Mouse (Mus musculus) kidney, adult 11 months (tissue): Measurements from ENCODE around the gene Pde6d.
A peak's percentile ranks its signal among the peaks of the same experiment; 100 is the strongest.

Experiments used
- DNase-seq: peaks from one replicate; pipeline ENCODE4 v3.0.0; 2022

Pde6d gene

DNA sequence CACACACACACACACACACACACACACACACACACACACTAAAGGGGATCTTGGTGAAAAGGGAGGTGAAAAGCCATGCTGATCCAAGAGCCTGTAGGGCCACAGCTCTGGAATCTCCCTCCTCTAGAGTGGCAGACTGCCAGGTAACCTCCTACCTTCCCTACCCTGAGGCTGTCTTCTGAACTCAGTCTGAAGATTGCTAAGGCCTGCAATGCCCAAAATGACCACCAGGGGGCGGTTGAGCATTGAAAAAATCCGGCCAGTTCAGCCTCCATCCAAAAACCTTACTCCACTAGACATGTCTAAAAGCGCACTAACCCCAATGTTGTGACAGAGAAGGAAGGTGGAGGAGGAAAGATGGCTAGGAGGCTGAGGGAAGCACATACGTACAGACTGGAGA lies 80.9 kb downstream of the Pde6d start:
- peak; percentile 94 for DNase-seq

DNA sequence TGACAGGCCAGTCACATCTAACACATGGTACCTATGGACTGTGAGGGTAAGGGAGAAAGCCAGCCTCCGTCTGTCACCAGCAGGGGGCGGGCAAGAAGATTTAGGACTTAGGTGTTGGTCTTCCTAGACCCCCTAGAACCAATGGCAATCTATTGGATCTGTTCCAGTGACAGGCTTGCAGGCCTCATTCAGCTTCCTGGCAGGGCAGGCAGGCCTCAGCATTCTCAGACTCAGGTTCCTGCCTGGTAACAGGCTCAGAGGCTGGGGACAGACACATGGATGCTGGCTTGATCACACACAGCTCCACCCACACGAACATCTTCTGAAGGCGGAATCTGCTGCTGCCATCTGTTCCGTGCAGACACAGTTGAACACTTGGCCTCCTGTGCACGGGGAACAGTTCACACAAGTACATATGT lies 81.3 kb downstream of the Pde6d start:
- peak; percentile 61 for DNase-seq

DNA sequence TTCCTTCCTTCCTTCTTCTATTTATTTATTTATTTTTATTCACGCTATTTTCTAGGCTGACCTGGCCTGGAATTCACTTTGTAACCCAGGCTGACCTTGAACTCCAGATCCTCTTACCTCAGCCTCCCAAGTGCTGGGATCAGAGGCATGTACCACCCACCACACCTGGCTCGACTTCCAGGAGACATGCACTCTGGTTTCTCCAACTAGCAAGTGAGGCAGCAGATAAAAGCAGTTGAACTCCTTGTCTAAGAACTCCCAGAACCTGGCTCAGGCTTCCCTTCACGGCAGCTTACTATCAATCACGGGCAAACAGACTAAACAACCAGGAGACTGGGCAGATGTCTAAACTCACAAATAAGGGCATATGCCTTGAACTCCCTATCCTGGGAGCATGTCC lies 81.7 kb downstream of the Pde6d start:
- DNase-seq = no peak

DNA sequence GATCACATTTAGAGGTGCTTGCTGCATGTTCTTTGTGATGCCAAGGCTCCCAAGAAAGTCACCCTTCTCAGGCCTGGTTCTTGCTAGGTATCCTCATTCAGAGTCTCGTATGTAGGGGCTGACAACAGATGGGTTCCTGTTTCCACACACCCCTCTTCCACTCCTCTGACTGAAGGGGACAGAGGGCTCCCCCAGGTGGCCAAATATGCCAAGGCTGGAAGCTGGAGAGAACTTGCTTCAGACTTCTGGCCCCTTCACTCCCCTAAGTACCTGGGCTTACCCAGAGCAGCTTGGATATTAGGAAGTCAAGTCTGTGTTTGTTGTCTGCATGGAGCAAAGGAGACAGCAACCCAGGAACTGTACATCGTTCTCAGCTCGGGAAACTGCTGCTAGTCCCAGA lies 82.5 kb downstream of the Pde6d start:
- DNase-seq = peak; percentile 67

DNA sequence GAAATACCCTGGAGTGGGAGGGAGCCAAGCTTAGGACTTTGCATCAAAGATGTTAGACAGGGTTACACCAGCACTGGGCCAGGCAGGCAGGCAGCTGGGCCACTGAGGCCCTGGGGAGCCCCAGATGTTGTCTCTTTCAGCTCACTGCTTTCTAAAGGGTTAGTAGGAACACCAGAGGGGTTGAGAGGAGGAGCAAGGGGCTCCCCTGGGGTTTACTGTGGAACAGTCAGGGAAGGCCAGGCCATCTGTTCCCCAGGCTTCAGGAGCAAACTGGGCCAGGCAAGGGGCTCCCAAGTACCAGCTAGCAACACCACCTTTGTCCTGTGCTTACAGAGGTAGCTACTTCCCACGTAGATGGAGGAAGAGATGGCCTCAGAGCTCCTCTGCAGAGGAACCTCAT lies 83.8 kb downstream of the Pde6d start:
- no peak for DNase-seq

DNA sequence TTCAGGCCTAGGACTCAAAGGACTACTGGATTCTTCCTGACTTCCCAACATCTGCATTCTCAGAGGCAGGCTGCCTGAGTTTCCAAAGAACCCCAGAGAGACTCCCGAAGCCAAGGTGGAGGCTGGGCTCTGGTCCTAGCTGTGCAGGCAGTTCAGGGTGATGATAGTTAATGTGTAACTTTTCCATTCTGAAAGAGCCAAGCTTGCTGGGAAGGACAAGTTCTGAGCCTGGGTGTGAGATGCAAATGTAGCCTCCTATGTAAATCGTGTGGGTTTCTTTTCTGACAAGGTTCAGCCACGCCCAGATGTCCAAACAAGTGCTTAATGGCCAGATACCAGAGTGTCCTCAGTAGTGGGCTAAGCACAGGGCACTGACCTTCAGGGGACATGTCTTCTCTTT lies 84.4 kb downstream of the Pde6d start:
- peak; percentile 91 for DNase-seq

DNA sequence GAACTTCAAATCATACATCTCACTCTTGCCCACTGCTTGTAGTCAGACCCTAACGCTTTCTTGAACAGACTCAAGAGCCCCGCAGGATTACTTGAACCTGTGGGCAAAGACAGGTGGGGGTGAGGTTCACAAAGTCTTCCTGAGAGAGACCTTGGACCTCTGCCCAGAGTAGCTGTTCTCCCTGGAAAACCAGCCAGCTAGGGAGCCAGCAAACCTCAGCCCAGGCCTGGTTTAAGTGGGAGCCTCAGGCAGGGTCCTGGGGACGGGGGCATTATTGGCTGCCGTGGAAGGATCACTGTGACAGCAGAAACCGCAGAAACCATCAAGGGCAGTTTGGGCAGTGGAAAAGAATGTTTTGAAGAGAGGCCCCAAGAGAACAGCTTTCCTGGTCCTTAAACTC lies 85.1 kb downstream of the Pde6d start:
- peak; percentile 76 for DNase-seq

DNA sequence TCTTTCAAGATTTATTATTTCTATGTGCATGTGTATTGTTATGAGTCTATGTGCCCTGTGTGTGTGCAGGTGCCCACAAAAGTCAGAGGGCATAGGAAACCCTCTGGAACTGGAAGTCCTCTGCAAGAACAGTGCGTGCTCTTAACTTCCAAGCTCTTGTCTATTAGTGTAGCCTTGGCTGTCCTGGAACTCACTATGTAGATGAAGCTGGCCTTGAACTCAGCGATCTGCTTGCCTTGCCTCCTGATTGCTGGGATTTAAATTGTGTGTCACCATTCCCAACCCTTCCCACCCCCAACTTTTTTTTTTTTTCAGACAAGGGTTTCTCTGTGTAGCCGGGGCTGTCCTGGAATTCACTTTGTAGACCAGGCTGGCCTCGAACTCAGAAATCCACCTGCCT lies 86.1 kb downstream of the Pde6d start:
- no peak for DNase-seq

DNA sequence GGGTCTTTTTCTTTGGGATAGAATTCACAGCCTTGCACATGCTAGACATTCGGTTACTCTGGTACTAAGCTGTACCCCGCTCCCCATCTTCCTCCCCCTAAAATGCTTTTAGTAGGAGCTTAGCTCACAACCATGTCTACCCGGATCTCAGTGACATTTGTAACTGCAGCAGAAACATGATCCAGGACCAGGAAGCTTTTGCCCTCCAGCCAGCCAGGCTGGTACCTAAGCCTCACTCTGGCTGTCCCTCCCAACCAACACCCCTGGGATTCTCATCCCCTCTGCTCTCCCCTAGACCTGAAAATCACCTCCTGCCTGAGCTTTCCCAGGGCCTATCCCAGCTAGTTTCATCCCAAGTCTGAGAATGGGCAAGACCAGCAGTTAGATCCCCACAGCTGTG lies 88.6 kb downstream of the Pde6d start:
- DNase-seq = no peak
